Mouse (Mus musculus) small intestine, adult 2 months (tissue): ENCODE measurements around the gene Dse.

Experiments used
- CTCF ChIP-seq: fragments of 200-500 bp; IDR thresholded peaks from 2 replicates; pipeline ENCODE4 v1.5.1; 2012; ENCODE audit warnings: low read depth, mild to moderate bottlenecking, control low read depth, inconsistent platforms, low read length, moderate library complexity, mixed read lengths; ENCODE audit not compliant: insufficient replicate concordance, insufficient read length; ENCODE audit errors: extremely low read depth
- POLR2A ChIP-seq: fragments of 200-500 bp; IDR thresholded peaks from 2 replicates; pipeline ENCODE4 v1.6.1; 2012; ENCODE audit warnings: low read depth, mild to moderate bottlenecking, control low read depth, inconsistent platforms, low read length, moderate library complexity

DNA sequence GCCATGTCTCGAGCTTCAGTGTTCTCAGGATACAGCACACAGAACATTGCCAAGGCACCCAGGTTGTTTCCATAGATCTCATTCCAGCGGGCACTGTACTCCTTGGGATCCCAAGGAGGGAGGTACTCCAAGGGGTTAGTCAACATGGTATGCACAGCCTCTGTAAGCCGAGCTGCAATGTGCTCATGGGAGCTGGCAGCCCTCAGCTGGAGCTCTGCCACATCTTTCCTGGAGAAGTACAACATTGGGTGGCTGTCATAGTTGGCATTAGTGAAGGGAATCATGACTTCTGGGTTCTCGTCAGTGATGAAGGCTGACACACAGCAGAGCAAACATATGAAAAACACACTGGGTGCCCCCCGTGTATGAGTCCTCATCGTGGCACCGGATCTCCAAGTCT is 23.8 kb downstream of the Dse start:
- no peak for TF ChIP-seq CTCF
- TF ChIP-seq POLR2A = no peak
